Mouse (Mus musculus) small intestine, adult 2 months (tissue): Measurements from ENCODE around the gene Srgn.

Experiments
- CTCF ChIP-seq: fragments of 200-500 bp; IDR thresholded peaks from 2 replicates; pipeline ENCODE4 v1.5.1; 2012; ENCODE audit warnings: low read depth, mild to moderate bottlenecking, control low read depth, inconsistent platforms, low read length, moderate library complexity, mixed read lengths; ENCODE audit not compliant: insufficient replicate concordance, insufficient read length; ENCODE audit errors: extremely low read depth
- POLR2A ChIP-seq: fragments of 200-500 bp; IDR thresholded peaks from 2 replicates; pipeline ENCODE4 v1.6.1; 2012; ENCODE audit warnings: low read depth, mild to moderate bottlenecking, control low read depth, inconsistent platforms, low read length, moderate library complexity

DNA sequence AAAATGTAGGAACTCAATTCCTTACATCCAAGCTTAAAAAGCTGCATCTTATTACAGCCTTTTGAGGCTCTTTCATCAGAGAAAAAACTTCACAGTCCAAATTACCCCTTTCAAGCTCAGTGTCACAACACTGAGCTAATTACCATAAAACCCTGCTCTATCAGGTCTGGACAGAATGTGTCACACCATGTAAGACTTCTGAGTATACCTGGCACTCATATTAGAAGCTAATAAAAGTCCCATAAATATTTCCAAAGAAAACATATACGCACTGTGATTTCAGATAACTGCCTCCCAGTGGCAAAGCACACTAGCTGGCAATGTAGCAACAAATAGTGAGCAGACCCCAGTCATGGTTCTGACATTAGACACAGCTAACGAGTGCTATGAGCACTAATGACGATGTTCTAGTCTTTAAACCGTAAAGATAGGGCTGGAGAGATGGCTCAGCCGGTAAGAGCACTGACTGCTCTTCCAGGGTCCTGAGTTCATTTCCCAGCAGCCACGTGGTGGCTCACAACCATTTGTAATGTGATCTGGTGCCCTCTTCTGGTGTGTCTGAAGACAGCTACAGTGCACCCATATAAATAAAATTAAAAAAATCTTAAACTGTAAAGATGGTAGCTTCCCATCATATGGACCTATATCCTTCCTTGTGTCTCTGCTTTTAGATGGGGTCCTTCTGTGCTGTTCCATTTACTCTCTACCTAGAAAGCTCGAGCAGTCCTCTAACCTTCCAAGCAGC is 46.0 kb downstream of the Srgn start:
- no peak for TF ChIP-seq CTCF
- no peak for TF ChIP-seq POLR2A
